Mouse (Mus musculus): ENCODE measurements around the gene Klhl29.

Gene Klhl29

DNA sequence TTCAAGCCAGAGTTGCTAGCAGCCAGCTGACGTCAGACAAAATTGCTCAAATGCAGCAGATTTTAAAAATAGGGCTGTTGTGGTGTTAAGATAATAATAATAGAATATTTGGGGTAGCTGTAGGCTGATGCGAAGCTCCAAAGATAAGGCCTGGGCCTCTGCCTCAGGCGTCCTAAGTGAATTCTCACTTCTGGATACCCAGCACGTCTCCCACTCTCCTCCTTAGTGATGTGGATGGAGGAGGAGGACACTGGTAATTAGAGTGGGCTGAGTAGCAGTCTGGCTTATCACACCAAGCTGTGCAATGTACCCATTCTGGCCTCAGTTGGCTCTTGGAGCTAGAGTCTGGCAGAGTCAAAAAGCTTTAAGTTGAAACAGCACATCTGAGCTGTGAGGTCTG is 118.3 kb downstream of the Klhl29 start:
- in situ Hi-C loops (cut with MboI; ENCODE audit: unreplicated experiment in 2 of 2) = no loop called here

DNA sequence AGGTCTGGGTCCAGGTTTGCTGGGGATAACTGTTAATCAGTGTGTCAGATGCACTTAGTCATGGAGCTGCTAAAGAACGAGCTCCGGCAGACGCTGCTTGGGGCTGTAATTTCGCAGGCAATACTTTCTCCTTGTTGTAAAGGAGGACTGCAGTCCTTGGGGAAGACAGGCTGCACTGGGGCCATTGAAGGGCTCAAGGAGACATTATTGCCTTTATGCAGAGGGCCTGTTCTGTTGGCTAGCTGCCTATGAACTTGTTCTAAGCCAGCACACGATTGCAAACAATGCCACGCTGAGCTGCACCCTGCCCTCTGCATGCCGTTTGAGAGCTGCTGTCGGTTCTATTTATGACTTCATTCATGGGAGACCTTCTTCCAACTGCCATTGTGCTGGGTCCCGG is 120.4 kb downstream of the Klhl29 start:
- in situ Hi-C loops (cut with MboI; ENCODE audit: unreplicated experiment in 2 of 2) = no loop called here

DNA sequence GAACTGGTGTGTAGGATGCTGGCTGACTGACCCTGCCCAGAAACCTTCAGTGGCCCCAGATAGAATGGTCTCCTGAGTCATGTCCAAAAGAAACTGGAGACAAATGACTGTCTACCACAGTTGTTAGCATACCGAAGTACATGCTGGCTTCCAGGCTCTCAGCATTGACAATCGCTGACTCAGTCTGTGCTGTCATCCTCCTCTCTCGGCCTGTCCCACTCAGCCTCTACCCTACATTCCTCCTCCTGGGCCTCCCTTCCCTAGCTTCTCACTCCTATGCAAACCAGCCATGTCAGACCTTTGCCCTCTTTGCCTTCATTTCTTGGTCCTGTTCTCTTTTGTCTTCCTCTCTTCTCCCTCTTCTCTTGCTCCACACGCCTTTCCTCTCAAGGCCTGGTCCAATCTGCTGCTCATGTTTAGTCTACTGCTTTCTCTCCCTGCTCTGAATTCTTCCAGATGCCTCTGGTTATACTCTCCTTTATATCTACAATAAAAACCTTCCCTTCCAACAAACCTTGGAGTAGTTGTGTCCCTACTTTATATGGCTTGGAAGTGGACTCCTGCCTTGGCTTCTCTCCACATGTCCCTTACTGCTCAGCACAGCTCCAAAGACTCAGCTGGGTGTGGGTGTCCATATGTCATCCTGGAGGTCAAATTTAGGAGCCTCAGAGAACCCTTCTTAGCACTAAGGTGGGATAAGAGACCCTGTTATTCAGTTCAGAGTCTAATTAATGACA is 121.1 kb downstream of the Klhl29 start:
- in situ Hi-C loops (cut with MboI; ENCODE audit: unreplicated experiment in 2 of 2) = no loop called here

GRCm38 (mm10) chr12:5253289-5254005 is 122.0 kb downstream of the Klhl29 start:
- in situ Hi-C loops (cut with MboI; ENCODE audit: unreplicated experiment in 2 of 2) = no loop called here

- in situ Hi-C loops (cut with MboI; ENCODE audit: unreplicated experiment in 2 of 2) = no loop called here
Observed at GRCm38 (mm10) chr12:5252569-5252968, 122.9 kb downstream of the Klhl29 start.

- in situ Hi-C loops (cut with MboI; ENCODE audit: unreplicated experiment in 2 of 2) = no loop called here
Observed at GRCm38 (mm10) chr12:5250042-5250441, 125.4 kb downstream of the Klhl29 start.

GRCm38 (mm10) chr12:5249068-5249467 is 126.4 kb downstream of the Klhl29 start:
- in situ Hi-C loops (cut with MboI; ENCODE audit: unreplicated experiment in 2 of 2) = no loop called here

DNA sequence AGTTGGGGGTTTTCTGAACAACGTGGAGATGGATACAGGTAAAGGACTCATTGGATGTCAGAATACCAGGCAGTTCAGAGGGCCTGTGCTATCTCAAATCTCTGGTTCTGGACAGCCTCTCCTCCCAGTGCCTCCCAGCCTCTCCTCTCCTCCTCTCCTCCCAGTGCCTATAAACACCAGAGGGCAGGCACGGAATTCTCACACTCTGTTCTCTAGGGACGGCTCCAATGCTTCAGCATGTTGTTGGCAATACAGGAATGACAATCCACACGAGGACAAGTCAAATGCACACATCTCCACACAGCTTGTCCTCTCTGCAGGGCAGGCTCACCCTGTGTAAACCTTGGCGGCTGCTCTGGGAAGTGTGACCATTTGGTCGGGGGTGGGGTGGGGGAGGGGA is 128.0 kb downstream of the Klhl29 start:
- in situ Hi-C loops (cut with MboI; ENCODE audit: unreplicated experiment in 2 of 2) = no loop called here

DNA sequence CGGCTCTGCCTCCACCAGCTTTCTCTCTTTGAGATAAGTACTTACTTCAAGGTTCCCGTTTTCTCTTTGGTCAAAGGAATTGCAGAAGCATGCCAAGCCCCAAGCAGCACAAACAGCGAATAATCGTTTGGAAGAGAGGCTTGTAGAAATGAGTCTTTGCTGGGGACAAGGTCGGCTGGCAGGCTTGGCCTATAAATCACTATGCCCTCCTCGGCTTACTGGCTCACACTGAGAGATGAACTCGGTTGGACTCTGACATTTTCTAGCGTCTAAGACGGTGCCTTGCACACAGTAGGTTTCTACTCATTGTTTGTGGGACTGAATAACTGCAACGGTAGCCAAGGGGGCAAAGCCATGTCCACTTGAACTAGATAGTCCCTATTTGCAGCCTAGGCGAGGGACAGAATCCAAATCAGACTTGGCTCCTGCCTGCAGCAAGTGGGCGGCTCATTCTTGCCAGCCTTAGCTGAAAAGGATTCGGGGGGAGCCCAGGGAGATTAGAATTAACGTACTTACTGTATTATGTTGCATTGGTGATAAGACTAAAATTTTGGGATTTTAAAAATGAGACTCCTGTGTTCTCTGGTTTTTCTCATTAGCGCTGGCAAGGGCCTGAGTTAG is 128.7 kb downstream of the Klhl29 start:
- in situ Hi-C loops (cut with MboI; ENCODE audit: unreplicated experiment in 2 of 2) = no loop called here

GRCm38 (mm10) chr12:5246193-5246621 is 129.3 kb downstream of the Klhl29 start:
- in situ Hi-C loops (cut with MboI; ENCODE audit: unreplicated experiment in 2 of 2) = no loop called here

DNA sequence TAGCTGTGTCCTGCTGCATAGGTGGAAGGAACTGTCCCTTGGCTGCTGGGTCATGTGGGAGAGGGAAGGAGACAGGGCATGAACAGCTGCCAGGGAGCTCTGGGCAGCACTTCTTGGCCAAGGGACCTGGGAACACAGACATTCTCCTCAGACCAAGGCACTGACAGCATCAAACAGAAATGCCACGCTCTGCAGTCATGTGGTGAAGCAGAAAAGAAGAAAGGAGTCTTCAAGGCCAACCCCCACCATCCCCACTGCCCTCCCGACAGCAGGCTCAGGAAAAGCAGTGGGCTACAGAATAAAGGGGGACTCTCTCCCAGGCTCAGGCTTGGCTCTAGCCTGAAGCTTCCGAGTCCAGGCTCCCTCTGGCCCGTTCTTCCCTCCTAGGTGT is 130.3 kb downstream of the Klhl29 start:
- in situ Hi-C loops (cut with MboI; ENCODE audit: unreplicated experiment in 2 of 2) = no loop called here

- in situ Hi-C loops (cut with MboI; ENCODE audit: unreplicated experiment in 2 of 2) = no loop called here
Observed at GRCm38 (mm10) chr12:5244431-5245206, 130.9 kb downstream of the Klhl29 start.

- in situ Hi-C loops (cut with MboI; ENCODE audit: unreplicated experiment in 2 of 2) = no loop called here
Observed at GRCm38 (mm10) chr12:5243867-5244266, 131.6 kb downstream of the Klhl29 start.

- in situ Hi-C loops (cut with MboI; ENCODE audit: unreplicated experiment in 2 of 2) = no loop called here
Observed at GRCm38 (mm10) chr12:5243449-5243848, 132.0 kb downstream of the Klhl29 start.

DNA sequence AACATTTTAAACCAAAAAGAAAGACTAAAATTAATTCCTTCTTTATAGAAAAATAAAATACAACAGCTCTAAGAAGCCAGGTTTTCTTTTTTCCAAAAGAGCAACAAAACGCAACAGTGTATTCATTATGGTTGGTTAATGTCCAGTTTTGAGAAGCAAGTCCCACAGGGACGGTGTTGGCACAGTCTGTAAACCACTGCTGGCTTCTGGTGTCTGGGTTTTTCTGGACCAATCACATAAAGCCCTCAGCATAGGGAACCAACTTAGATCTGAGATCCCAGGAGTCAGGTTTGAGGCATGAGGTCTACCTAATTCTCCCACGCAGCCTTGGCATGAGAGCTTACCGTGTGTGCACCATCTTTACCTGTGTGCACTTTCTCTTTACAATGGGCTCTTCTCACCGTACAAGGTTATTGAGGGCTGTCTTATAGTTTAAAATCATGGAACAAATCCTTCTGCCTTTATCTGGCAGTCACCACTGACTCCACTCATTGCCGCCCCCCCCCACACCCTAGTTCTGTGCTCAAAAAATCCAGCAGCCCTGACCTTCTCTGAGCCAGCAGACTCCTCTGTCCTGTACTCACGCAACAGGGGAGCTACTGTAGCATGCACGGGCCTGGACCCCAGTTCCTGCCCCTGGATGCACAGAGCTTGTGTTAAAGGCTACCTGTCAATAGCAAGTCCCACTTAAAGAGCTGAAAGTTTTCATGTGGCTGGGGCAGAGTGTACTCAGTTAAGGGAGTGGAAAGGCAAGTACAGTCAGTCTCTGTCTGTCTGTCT is 132.7 kb downstream of the Klhl29 start:
- in situ Hi-C loops (cut with MboI; ENCODE audit: unreplicated experiment in 2 of 2) = no loop called here

DNA sequence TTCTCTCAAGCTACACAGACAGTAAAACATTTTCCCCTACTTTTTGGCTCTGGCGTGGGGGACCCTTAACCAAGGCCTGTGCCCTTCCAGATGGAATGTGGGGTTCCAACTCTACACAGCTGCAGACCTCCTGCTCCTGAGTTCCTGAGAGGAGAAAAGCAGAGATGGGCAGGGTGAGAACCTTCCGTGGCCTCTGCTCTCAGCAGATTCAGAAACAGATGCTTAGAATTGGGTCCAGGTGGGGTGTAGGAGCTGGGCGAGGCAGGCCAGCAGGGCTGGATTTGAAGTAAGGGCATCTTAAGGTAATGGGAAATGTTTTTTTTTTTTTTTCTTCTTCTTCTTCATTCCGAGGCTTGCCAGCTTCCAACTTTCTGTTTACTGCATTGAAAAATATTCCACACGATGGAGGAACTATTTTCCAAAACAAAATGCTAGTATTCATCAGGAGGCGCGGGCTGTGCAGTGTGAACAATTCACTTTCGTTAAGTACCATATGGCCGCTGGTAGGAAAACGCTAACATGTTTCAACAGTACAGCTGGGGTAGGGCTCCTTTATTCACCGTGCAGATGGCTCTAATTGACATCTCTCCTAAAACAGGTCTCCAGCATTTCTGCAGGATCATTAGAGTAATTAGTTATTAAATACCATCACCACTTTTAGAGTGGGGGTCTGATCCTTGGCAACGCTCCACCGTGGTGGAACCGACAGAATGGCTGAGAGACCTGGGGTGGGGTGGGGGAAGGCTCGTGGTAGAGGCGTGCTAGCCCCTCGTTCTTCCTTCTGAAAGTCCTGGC is 135.8 kb downstream of the Klhl29 start:
- in situ Hi-C loops (cut with MboI; ENCODE audit: unreplicated experiment in 2 of 2) = no loop called here

- in situ Hi-C loops (cut with MboI; ENCODE audit: unreplicated experiment in 2 of 2) = no loop called here
Observed at GRCm38 (mm10) chr12:5237078-5237477, 138.4 kb downstream of the Klhl29 start.

DNA sequence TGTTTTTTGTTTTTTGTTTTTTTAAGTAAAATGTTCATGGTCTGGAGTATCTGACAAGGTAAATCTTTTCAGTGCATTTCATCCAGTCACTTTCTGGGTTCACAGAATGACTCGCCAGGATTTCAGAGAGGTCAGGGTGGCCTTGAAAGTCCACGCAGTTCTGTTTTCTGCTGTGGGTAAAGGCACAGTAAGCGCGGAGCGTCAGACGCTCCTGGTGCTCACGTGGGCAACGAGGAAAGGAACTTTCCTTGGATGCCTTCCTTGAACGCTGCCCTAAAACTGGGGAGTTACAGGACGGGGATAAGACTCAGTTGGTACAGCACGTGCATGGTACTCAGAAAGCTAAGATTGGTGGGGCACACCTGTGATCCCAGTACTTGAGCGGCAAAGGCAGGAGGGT is 139.9 kb downstream of the Klhl29 start:
- in situ Hi-C loops (cut with MboI; ENCODE audit: unreplicated experiment in 2 of 2) = no loop called here

- in situ Hi-C loops (cut with MboI; ENCODE audit: unreplicated experiment in 2 of 2) = no loop called here
Observed at GRCm38 (mm10) chr12:5230504-5230903, 145.0 kb downstream of the Klhl29 start.
